Mouse (Mus musculus) midbrain, embryonic 14.5 days (tissue): ENCODE measurements at regions not wholly inside any gene's neighbourhood (a gene's known extent, or its start where the extent isn't known, plus 50 kb on each side); places are given as distances from the start of the nearest gene placed in this dataset.

ENCODE experiments used
- ATAC-seq: fragments of 200-750 bp; cut with Nextera tagmentation; 2 replicates; pipeline ENCODE4 v1.8.0; 2017; ENCODE audit warnings: moderate number of reproducible peaks, moderate library complexity; ENCODE audit not compliant: low FRiP score, low TSS enrichment
- DNase-seq: peaks from one replicate; pipeline ENCODE4 v3.0.0-alpha.2; 2015
- H3K27ac ChIP-seq: fragments of 300-500 bp; sonication (generic); replicated peaks from 2 replicates; pipeline ENCODE4 v1.5.1; 2014; ENCODE audit warnings: mild to moderate bottlenecking, low read depth, low read length, moderate library complexity
- H3K27me3 ChIP-seq: fragments of 300-500 bp; sonication (generic); 2 replicates; pipeline ENCODE4 v1.6.1; 2014; ENCODE audit warnings: low read length, control low read depth, mixed read lengths; ENCODE audit not compliant: control insufficient read depth, insufficient read depth
- H3K36me3 ChIP-seq: fragments of 300-500 bp; sonication (generic); 2 replicates; pipeline ENCODE4 v1.6.1; 2014; ENCODE audit warnings: low read length, control low read depth; ENCODE audit not compliant: control insufficient read depth, insufficient read depth
- H3K4me1 ChIP-seq: fragments of 300-500 bp; sonication (generic); 2 replicates; pipeline ENCODE4 v1.6.1; 2014; ENCODE audit warnings: mild to moderate bottlenecking, antibody characterized with exemption, low read length, control low read depth; ENCODE audit not compliant: control insufficient read depth, insufficient read depth
- H3K4me2 ChIP-seq: fragments of 300-500 bp; sonication (generic); 2 replicates; pipeline ENCODE4 v1.6.1; 2014; ENCODE audit warnings: mild to moderate bottlenecking, low read length, moderate library complexity
- H3K4me3 ChIP-seq: fragments of 300-500 bp; sonication (generic); replicated peaks from 2 replicates; pipeline ENCODE4 v1.5.1; 2014; ENCODE audit warnings: low read depth, low read length
- H3K9ac ChIP-seq: fragments of 300-500 bp; sonication (generic); replicated peaks from 2 replicates; pipeline ENCODE4 v1.6.1; 2014; ENCODE audit warnings: mild to moderate bottlenecking, low read length, moderate library complexity
- H3K9me3 ChIP-seq: fragments of 300-500 bp; sonication (generic); 2 replicates; pipeline ENCODE4 v1.6.1; 2016; ENCODE audit warnings: low read length, control low read depth, mixed read lengths; ENCODE audit not compliant: control insufficient read depth
- WGBS: fragments of 180-500 bp; shearing (Covaris S2); extraction: QIAGEN DNeasy Blood & Tissue Kit; methylation state at CpG from one replicate; pipeline ENCODE4 v1.1.7; 2014; 5-methylcytosine and 5-hydroxymethylcytosine counted together

- no peaks in the 10 kb centered on the region for H3K4me1 ChIP-seq
- H3K27ac ChIP-seq, result no peak overlapping the region
- WGBS, result 79% methylated on average over 1 of the region's 1 CpGs
- H3K4me2 ChIP-seq, result no peak overlapping the region
- H3K27me3 ChIP-seq, result no peaks in the 10 kb centered on the region
- DNase-seq, result no peak
- H3K36me3 ChIP-seq, result no peaks in the 10 kb centered on the region
- no peak for ATAC-seq
- no peak overlapping the region for H3K4me3 ChIP-seq
- H3K9me3 ChIP-seq, result no peaks in the 10 kb centered on the region
- no peak overlapping the region for H3K9ac ChIP-seq
These were observed 81.3 kb upstream of the Thrb start for GRCm38 (mm10) chr14:17578776-17579175.

DNA sequence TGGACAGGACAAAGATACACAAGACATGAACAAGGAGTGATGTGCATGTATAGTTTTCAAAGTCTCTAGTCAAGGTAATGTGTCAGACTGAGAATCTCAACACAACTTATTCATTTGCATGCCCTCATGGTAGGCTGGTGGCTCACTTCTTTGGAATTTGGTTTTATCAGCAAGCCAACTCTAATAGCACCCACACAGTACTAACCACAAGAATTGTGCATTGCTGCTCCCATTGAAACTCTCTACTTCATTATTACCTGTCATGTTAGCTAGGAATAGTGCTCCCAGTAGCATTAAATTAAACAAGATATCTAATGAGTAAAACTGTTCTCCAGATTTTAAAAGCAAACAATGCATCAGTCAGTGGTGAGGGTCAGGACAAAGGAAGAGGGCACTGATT is 70.5 kb upstream of the Thrb start:
- Histone ChIP-seq H3K27me3 (no peaks in the 10 kb centered on the region), H3K4me2 (no peak overlapping the region), H3K4me1 (no peaks in the 10 kb centered on the region), H3K4me3 (no peak overlapping the region), H3K9ac (no peak overlapping the region), H3K27ac (no peak overlapping the region), H3K36me3 (no peaks in the 10 kb centered on the region), H3K9me3 (no peaks in the 10 kb centered on the region)
- DNase-seq, result no peak
- no peak for ATAC-seq

DNA sequence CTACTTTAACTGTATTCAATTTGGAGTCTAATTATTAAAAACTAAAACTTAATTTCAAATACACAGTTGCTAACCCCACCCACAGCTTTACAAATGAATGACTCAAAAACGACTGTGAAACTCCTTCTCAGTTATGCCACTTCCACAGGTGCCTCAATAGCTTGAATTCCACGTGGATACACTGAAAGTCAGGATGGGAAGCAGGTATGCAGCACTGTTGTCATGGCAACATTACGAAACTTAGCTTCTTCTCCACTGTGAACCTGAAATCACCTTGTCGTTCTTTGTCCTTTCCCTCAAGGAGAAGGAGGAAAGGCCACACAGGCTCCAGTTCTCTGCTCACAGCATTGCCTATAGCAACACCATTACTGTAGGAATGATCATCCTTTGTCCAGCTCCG is 60.5 kb upstream of the Thrb start:
- DNase-seq, result no peak
- H3K27ac ChIP-seq, result no peak overlapping the region
- no peak overlapping the region for H3K4me2 ChIP-seq
- H3K9me3 ChIP-seq, result no peaks in the 10 kb centered on the region
- ATAC-seq, result no peak
- no peak overlapping the region for H3K4me3 ChIP-seq
- 75% methylated on average over 5 of the region's 5 CpGs for WGBS
- no peak overlapping the region for H3K9ac ChIP-seq
- no peaks in the 10 kb centered on the region for H3K4me1 ChIP-seq
- no peaks in the 10 kb centered on the region for H3K27me3 ChIP-seq
- no peaks in the 10 kb centered on the region for H3K36me3 ChIP-seq

DNA sequence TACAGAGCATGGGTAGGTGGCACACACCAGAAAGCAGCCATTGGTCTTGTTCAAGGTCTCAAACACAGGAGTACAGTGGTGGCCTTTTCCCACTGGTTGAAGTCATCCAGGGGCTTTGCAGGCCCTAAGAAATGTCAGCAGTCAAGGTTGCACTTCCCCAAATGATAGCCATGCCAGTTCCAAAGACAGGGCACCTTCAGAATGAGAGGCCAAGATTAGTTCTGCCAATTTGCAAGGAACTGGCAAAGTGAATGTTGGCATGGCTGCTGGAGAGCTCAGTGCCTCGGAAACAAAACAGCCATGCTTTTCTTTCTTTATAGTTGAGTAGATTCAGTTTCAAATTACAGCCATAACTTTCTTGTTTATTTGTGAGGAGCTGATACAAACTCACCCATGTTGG is 57.7 kb upstream of the Thrb start:
- 85% methylated on average over 1 of the region's 1 CpGs for WGBS
- no peak overlapping the region for H3K9ac ChIP-seq
- no peaks in the 10 kb centered on the region for H3K9me3 ChIP-seq
- ATAC-seq (no peak), DNase-seq (no peak)
- no peak overlapping the region for H3K4me2 ChIP-seq
- H3K4me1 ChIP-seq, result no peaks in the 10 kb centered on the region
- H3K27me3 ChIP-seq, result no peaks in the 10 kb centered on the region
- H3K36me3 ChIP-seq, result no peaks in the 10 kb centered on the region
- no peak overlapping the region for H3K4me3 ChIP-seq
- H3K27ac ChIP-seq, result no peak overlapping the region

DNA sequence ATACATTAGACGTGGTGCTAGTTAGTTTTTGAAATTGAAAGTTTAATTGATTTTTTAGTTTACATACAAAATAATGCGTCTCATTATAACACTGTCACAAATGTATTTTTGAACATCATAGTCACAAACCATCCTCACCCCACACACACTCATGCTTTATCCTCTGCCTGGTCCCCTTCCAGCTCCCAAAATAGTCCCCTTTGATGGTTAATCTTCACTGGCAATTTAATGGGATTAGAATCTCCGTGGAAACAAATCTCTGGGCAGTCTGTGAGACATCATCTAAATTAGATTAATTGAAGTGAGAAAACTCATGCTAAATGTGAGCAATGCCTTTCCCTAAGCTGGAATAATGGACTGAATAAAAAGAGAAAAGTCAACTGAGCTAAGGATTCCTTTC is 54.0 kb upstream of the Thrb start:
- Histone ChIP-seq H3K4me1 (no peaks in the 10 kb centered on the region), H3K36me3 (no peaks in the 10 kb centered on the region), H3K27me3 (no peaks in the 10 kb centered on the region), H3K4me3 (no peak overlapping the region), H3K9me3 (no peaks in the 10 kb centered on the region), H3K4me2 (no peak overlapping the region), H3K27ac (no peak overlapping the region), H3K9ac (no peak overlapping the region)
- DNase-seq, result peak; percentile 55
- no peak; the same call in 1 of the 2 replicates for ATAC-seq
- 20% methylated on average over 3 of the region's 3 CpGs for WGBS

DNA sequence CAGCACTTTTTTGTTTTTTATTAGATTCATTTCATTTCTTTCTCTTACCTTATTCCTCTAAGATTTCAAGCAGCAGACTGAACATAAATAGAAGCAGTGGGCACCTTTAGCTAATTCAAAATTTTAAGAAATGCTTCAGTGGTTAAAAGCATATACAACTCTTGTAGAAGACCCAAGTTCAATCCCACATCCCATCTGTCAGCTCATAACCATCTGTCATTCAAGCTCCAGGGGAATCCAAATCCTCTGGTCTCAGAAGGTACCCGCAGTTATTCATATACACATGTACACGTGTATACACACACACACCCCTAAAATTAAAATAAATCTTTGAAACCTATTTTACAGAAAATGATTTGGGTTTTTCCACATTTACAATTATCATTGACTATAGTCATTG is 52.9 kb upstream of the Thrb start:
- Histone ChIP-seq H3K27me3 (no peaks in the 10 kb centered on the region), H3K4me1 (no peaks in the 10 kb centered on the region), H3K9me3 (no peaks in the 10 kb centered on the region), H3K4me2 (no peak overlapping the region), H3K36me3 (no peaks in the 10 kb centered on the region), H3K9ac (no peak overlapping the region), H3K27ac (no peak overlapping the region), H3K4me3 (no peak overlapping the region)
- 67% methylated on average over 2 of the region's 2 CpGs for WGBS
- DNase-seq (no peak), ATAC-seq (no peak)
